Mouse (Mus musculus) olfactory bulb, adult 2 months (tissue): ENCODE data around the gene Capn13.

Experiments used
- CTCF ChIP-seq: fragments of 200-500 bp; IDR thresholded peaks from 2 replicates; pipeline ENCODE4 v1.5.1; 2012; ENCODE audit warnings: low read depth, mild to moderate bottlenecking, low read length, moderate library complexity; ENCODE audit not compliant: insufficient read depth
- POLR2A ChIP-seq: fragments of 200-500 bp; IDR thresholded peaks from 2 replicates; pipeline ENCODE4 v1.6.1; 2012; ENCODE audit warnings: mild to moderate bottlenecking, low read depth, low read length, moderate library complexity; ENCODE audit not compliant: insufficient read depth

DNA sequence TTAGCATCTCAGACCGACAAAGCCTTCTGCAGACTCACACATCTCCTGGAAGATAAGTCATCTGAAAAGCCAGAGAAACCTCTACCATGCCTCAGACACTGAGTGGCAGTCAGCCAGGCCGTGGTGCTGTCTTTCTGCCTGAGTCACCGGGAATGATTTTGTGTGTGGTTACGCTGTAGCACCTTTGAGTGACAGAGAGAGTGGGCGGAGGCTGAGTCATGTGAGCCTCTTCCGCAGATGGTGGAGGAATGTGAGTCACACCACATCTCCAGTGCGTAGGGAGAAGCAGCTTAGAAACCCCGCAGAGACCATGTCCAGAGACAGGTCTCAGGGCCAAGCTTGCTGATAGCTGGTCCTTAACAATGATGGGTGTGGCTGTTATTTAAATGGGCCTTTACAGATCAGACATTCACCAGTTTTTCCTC, 137.6 kb downstream of the Capn13 start:
- TF ChIP-seq CTCF (no peak), POLR2A (no peak)
